Mouse (Mus musculus) retina, postnatal 1 day (tissue): ENCODE results near the gene Cmip.

Experiments
- DNase-seq: peaks from one replicate; pipeline ENCODE4 v3.0.0-alpha.2; 2012

Cmip gene

DNA sequence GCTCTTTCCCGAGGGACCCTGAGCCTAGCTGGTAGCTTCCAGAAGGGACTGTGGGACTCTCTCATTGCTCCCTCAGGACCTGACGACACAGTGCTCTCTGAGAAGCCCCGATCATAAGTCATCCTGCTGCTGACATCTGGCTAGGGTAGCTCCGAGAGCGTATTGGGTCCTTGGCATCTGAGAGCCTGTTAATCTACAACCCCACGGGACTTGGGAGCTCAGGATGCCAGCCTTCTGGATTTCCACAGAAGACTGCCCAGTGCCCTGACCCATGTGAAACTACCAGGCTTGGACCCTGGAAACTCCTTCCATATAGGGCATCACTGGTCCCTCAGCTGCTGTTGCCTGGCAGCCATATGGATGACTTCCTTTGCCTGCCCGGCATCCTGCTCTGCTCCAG, 43.3 kb downstream of the Cmip start:
- DNase-seq, result no peak

DNA sequence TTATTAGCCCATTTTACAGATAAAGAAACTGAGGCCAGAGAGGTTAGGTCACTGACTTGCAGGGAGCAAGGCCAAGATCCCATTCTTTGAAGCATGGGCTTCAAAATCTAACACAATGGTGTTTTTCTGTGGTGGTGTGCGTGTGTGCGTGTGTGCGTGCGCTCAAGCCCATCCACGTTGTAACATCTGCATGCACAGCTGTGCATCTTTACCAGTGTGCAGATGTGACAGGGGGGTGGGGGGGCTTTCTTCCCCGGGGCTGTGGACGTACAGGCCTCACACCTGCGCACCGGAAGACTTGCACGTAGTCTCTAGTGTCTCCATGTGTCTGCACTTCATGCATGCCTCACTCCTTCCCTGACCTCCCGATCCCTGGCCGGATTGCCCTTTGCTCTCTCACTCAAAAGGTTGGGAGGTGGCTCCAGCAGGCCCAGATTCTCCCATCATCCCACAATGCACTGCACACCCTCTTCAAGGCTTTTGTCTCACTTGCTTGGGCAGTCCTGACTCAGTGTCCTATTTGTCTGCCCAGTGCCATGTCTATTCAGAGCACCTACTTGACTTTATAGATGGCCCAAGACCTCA, 44.7 kb downstream of the Cmip start:
- no peak for DNase-seq

DNA sequence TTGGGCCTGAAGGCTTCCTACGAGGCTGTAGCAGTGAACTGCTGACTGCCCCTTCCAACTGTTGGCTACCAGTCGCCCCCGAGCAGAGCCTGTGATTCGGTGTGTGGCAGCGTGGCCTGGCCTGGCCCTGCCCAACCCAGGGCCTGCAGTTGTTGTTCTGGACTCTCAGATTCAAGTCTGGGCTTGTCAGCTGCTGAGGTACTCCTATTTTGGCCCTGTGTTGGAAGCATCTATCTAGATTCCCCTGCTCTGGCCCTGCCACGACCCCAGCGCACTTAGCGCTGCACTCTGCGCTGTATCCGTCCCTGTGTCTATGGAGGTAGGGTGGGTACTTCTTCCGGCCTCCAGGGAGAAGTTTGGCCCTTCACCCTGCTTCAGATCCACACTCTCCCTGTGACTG, 45.2 kb downstream of the Cmip start:
- no peak for DNase-seq

DNA sequence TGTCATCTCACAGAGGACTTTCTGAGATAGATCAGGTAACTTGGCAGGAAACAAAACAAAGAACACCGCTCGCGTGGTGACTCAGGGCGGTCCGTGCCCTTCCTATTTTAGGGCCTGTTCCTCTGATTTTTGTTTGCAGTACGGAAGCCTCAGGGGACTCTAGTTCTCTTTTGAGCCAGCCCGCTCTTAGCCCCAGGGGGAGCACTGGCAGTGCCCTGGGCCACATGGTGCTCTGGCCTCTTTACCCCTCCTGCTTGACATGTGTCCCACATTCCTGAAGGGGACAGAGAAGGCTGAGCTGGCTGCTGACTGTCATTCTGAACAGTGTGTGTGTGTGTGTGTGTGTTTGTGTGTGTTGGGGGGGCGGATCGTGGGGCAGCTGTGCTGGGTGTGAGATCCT, 46.8 kb downstream of the Cmip start:
- DNase-seq, result peak; percentile 41

DNA sequence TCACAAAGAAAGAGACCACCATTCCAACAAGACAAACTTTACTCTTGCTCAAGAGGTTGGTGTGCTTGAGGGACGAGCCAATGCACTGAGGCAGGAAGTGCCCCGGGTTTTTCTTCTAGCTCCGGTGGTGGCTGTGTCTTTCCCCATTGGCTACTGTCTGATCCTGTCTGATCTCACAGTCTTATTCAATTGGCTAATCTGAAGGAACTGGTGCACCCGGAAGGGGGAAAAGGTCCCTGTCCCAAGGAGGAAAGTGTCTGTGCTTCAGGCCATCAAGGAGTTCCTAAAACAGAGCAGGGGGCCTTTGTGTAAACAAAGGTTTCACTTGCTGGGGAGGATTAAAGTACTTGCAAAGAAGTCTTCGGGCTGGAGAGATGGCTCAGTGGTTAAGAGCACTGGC, 48.5 kb downstream of the Cmip start:
- DNase-seq, result no peak

DNA sequence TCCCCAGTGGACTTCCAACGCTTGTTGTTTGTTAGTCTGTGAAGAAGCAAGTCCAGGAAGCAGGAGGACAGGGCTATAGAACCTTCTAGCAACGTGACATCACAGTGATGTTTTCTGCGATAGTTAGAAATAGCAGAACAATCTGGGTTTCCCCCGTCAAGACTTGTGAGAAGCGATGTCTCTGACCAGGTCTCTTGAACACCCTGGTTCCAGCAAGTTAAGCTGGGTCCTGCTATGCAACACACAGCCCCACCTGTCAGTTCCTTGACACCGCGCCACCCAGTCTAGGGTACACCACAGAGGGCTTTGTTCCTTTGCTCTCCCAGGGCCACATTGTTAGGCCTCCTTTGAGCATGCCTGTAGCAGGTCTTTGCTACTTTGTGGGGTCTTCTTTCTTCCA, 49.9 kb downstream of the Cmip start:
- no peak for DNase-seq

DNA sequence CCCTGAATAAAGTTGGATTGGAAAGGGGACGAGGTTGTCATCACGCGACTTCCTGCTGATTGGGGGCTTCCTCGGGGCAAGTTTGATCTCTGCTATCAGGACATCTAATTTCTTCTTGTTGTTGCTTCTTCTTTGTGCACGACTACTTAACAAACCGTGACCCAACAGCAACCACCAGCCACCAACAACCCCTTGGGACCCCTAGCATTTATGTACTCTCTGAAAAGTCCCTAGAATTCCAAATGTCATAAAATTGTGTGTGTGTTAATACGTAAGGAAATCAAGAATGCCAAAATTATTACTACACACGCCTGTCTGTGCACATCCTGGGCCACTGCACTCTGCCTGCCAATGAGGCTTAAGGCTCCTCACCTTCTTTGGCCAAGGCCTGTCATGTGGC, 50.4 kb downstream of the Cmip start:
- DNase-seq, result no peak

DNA sequence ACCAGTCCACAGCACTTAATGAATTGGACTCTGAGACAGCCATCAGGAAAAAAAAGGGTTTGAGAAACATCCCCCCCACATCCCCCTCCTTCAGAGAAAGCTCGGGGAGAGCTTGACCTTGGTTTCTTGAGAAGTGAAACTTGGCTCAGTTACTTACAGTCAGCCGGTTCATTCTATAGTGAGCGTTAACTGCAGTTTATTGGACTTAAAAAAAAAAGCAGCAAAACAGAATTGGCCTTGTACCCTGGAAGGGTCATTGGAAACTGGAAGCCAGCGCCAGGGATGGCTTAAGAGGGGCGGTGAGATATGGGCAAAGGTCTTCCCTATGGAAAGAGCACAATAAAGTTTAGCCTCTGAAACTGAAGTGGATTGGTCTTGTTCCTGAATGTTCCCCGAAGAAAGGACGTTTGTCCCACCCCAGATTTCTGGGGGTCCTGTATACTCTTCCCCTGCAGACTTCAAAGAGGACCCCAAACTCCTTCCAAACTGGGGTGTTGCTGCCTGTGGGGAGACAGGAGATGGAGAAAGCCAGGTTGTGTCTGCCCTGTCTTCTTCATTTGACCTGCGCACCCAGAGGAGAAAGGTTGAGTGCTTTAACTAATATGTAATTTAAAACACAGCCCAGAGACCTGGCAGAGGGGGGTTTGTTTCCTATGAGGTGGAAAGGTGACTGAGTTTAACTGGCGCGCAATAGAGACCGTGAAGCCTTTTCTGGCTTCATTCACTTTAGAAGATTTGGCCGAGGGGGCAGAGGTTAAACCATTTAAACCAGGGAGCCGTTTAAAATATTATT, 51.6 kb downstream of the Cmip start:
- DNase-seq, result no peak

DNA sequence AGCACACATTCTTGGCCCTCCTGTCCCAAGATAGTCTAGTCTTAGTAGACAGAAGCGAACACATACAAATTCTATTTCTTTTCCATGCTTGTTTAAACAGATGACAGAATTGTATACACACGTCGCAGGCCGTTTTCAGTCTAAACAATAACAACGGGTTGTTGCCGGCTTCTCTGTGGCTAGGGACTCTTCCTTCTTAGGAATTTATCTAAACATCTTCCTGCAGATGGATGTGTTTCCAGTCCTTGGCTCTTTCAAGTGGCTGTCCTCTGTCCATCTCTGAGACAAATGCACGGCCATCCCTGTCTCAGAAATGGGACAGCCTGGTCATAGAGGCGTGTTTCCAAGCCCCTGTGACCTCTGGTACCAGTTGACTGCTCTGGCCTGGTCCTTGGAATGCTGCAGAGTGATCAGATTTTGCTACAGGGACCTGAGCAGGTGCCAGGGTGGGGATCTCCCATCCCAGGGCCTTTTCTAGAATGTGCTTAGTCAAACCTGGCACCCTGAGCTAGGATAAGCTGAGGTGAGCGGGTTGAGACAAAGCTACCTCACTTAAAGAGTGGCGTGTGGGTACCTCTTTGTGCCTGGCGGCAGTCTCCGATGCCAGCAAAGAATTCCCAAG, 52.9 kb downstream of the Cmip start:
- no peak for DNase-seq

DNA sequence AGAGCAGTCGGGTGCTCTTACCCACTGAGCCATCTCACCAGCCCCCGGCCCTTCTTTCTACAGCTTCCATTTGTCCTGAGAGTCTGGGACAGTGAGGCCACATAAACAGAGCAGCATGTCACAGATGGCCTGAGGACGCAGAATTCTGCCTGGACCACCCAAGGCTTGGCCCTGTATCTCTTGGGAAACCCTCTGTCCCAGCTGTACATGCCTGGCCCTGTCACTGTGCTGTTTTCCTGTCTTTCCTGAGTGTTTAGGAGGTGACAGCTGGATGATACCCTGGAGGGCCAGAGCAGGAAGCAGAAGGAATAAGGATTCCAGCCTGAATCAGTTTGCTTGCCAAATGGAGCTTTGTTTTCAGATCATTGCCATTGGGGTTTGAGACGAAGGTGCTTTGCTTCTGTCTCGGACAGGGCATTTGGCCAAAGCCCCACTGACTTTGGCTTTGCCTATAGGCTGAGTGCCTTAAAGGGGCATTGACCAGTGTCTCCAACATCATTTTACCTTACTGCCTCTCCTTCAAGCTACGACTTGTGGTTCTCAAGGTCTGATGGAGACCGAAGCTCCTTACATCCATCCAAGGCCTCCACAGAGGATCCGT, 54.2 kb downstream of the Cmip start:
- peak; percentile 45 for DNase-seq

DNA sequence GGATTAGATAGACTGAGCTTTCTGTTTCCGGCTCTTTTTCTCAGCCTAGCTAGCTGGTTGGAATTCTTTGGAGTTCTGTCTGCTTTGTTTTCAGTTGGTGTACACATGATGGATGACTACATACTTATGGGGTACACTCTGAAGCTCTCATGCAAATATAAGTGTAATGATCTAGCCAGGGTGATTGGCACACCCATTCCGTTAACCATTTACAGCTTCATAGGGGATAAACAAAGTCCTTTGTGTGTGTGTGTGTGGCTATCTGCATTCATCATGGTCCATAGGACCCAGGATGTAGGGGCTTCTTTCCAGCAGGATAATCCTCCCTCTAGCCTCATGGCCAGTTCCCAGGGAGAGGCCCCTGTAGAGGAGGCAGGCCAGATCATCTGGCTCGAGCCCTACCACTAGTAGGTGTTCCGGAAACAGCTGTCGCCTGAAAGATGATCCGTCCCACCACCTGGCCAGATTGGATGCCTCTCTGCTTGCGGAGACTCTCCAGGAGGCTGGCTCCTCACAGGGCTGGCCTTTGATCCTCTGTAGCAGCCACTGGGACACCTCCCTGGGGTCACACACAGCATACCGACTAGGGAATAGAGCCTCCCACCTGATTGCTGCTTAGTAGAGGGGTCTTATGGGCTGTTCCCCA, 57.6 kb downstream of the Cmip start:
- DNase-seq, result no peak

DNA sequence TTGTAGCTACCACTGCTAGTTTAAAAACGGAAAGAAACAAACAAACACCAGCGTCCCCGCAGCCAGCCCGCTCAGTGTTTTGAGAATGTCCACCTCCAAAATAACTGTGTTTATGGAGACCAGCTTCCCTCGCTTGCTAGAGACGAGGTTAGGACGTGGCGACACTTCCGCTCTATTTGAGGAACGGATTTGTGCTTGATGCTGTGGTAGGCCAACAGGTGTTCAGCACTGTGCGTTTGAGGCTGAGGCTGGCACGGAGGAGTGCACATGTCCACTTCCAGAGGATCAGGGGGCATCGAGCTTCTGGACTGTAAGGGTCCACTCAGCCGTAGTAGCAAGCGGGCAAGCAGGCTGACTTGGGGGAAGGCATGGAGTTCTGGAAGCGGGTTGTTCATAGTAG, 58.9 kb downstream of the Cmip start:
- DNase-seq, result no peak

DNA sequence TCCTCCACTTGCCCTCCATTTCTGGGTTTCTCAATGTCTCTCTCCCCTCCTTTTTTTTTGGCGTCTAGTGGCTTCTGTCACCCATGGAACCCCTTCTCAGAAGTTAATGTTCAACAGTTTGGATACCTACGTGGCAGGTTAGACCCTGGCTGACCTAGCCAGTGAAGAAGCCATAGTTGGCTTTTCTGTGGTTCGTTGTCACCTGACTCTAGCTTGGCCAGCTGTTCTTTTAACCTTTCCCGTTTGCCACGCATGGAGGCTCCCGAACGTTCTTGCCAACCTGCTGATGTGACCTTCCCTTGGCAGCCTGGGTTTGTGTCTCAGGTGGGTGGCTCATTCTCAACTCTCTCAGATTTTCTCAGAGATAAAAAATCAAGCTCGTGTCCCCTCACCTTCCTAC, 60.6 kb downstream of the Cmip start:
- DNase-seq, result no peak

DNA sequence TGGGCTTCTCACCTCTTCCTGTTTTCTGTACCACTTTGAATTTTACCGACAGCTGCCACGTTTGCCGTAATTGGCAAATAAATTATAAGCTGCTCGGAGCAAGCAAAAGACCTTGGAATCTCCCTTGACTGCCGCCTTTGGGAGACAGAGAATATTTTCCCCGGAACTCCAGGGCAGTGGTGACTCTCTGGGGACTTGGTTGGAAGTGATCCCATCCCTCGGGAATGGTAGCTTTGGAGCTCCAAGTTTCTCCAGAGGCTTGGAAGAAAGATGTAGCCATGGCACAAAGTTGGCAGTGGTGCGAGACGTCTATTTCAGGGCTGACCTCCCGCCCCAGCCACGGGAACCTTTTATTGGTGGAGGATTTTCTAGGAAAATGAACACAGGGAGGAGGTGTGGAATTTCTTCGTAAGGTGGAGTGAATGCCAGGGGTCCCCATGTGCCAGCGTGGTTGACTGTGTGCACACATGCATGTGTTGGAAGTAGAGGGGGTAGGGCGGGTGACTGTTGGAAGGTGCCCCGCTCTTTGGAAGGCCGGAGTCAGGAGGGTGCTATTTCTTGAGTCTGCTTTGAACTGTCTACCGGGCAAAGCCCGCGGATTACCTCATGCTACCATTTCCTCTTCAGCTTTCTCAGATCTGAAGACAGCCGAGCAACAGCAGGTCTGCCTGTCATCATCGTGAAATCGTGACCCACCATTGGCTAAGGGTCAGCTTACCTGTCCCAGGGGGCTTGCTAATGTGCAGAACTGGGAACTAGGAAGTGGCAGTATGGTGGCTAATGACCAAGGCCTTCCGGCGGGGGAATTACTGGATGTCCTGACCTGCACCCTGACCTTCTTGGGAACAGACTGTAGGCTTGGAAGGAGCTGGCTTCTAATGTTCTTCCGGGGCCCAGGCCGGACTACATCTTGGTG, 62.3 kb downstream of the Cmip start:
- no peak for DNase-seq

DNA sequence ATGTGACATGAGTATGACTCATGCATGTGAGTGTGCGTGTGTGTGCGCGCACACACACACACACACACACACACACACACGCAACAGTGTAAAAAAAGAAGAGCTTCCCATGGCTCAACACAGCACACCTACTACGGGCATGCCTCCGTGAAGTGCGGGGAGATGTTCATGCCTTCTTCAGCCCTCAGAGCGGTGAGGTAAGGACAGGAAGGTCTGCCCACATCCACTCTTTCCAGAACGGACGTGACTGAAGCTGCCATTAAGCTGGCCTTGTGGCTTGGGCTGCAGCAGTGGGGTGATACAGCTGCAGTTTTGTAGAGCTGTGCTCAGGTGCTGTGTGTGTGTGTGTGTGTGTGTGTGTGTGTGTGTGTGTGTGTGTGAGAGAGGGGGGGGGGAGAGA, 63.8 kb downstream of the Cmip start:
- DNase-seq, result no peak

DNA sequence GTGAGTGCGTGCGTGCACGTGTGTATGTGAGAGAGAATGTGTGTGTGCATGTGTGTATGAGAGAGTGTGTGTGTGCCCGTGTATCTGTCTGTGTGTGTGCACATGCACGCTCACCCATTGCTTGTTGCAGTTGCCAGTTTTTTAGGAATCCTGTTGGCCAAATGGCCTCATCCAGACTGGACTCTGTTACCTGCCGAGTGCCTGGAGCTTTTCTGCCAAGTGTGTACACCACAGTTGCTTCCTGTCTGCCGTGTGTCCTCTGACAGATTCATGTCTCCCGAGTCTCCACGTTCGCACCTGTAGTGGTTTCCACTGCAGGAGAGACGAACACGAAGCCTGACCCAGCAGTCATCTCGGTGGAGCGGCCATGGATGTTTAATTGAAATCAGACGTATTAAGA, 64.4 kb downstream of the Cmip start:
- DNase-seq, result no peak

DNA sequence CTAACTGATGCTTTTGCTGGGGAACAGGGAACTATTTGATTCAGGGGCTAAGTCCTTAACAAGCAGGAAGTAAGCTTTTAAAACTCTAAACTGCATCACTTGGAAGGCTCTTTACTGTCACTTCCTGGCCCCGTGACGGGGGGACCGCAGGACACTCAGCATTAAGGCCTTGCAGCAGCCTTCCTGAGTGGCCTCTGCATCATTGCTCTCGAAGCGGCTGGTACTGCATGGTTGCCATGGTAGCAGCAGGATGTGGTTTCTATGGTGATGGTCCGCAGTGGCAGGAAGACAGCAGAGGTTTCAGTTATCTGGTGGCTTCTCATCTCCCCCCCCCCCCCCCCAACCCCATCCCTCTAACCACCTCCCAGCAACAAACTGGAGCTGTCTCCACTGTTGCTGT, 65.2 kb downstream of the Cmip start:
- DNase-seq, result peak; percentile 77

DNA sequence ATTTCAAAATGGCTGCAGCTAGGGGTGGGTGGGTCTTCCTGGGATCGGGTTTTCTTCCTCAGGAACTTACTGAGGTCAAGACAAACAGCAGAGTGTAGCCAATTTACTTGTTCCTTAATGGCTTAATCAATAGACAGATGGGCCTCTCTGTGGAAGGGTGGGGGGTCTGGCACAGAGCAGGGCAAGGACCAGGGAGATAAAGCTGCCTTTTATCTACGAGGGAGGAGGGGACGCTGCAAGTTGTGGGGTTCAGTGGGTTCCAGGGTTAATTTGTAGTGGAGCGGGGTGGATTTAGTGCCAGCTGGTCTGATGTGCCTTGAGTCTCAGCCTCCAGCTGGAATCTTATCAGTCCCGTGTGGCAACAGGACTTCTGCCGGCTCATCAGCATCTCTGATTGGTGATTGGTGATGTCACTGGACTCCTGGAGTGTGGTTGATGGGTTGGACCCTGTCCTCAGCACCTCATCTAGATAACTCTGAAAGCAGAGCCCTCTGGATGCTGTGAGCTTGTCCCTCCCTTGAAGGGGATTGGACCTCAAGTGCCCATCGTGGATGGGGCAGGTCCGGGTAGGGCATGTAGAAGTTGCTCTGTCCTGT, 65.9 kb downstream of the Cmip start:
- DNase-seq, result no peak

DNA sequence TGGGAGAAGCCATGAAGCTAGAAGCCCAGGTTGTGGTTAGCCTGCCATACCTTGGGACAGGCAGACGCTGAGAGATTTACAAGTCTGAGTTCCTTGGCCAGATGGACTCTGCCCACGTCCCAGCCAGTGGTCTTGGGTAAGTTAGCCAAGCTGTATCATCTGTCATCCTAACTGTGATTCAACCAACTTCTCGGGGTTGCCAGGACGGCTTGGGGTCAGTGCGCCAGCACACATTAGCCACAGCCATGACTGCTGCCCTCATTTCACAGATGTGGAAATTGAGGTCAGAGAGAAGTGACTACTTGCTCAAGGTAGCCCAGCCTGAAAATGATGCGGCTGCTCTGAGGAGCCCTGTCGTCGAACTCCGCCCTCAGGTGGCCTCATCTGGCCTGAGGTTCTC, 68.0 kb downstream of the Cmip start:
- DNase-seq, result no peak

DNA sequence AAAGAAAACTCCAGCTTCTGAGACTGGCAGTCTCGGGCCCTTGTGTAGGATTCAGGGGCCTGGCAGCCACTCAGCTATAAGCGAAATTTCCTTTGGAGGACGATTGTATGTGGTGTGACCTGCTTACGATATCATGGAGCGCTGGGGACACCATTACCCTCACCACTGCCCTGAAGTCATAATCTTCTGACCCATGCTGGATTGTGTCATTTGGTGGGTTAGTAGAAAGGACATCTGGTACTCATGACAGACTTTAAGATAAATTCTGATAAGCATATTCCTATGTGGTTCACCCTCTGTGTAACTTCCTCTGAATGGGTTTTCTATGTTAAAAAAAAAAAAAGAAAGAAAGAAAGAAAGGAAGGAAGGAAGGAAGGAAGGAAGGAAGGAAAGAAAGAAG, 69.9 kb downstream of the Cmip start:
- no peak for DNase-seq

DNA sequence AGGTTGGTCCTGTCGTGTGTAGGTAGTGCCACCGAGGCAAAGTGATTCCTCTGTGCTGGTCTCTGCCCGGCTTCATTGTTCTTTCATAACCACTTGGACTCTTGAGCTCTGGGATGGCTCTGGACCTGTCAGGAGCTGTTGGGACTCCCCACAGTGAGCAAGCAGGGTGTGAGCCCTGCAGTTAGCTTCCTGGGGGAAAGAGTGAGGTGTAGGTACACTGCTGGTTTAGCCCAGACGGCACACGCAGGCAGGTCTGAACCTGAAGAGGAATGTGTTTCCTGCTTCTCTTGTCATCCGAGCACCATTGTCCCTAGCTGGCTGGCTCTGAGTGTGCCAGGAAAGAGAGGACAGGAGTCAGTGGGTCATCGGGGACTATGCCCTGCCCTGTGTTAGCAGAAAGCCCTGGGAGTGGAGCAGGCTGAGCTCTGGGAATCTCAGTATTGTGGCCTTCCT, 70.5 kb downstream of the Cmip start:
- peak; percentile 43 for DNase-seq

DNA sequence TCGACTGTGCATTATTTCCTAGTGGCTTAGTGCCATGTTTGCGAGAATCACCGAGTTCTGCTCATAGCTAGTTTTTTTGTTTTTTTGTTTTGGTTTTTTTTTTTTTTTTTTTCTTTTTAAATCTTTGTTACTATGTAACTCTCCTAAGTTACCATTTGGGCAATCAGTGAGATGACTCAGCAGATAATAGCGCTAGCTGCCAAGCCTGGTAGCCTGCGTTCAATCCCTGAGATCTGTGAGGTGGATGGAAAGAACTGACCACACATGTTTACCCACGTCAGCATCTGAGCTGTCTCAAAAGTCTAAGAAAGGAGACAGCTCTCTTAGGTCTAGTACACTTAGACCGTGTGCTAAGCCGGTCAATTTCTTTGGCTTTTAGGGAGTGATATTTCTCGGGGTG, 71.9 kb downstream of the Cmip start:
- DNase-seq, result no peak
